Mouse (Mus musculus) left cerebral cortex, adult 9 months (tissue): ENCODE measurements around the gene Evl.
"Not testable (repeated sequence)": the region's sequence is repeated elsewhere in the genome, so short reads cannot be mapped to it uniquely, and the experiment has no call there.

ENCODE experiments used
- DNase-seq, 2 experiments: peaks; one replicate each; pipeline ENCODE4 v3.0.0; 2022; ENCODE audit warnings: low spot score in 2 of 2

The Evl gene

DNA sequence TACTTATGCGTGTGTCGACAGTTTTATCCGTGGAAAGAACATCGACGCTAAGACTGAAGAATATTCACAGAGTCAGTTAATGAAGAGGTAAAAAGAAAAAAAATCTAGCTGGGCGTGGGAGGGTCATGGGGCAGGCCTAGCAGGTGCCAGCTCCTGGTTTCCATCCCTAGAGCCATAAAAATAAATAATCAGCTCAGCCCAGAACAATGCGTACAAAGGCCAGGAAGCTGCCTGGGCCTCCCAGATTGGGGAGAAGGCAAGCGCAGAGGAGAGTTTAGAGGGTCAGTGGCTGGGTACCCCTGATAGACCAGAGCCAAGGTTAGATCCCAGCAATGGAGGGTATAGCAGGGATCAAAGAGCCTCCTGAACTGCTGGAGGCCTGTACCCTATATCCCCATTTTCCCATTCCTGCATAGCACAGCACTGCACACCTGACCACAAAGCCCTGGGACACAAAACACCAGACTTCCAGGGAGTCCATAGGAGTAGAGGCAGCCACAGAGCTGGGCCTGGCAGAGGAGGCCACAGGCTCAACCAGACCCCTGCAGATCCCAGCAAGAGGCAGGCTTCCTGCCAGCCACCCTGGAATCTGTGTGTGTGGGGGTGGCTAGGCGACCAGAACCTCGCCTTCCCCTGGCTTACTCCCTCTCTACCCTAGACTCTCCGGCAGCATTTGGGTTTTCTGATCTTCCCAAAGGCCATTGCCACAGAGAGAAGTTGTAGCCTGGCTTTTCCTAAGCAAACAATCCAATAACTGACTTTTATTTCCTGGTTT, 144.4 kb downstream of the Evl start:
- no peak for DNase-seq

DNA sequence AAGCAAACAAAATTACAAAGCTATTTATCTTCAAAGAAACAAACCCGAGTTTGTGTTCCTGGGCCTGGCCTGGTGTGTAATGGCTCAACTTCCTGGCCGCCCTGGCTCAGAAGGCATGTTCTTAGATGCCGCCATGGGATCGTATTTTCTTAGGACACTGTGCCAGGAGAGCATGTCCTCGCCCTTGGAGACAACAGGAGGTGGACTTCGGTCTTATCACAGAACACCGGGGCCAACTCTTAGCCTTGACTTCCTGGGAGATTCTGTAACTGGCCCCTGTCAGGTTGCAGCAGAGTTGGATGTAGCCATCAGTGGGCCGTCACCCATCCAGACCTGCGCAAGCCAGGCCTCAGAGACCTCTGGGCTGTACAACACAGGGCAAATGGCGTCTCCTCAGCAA, 145.1 kb downstream of the Evl start:
- DNase-seq = no peak

DNA sequence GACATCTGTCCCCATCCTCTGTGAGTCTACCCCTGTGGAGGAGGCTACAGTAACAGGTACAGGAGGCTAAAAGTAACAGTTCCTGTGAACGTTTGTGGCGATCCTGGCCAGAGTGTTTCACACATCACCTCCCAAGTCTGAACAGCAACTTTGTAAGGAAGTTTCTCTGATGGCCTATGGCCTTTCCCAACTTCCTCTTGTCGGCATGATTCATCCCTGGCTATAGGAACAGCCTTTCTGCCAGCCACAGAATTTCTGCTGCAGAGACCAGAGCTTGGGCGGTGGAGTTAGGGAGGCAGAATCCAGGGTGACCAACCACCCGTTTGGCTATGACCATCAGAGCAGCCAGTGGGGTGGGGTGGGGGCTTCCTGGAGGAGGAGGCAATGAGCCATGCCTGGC, 145.5 kb downstream of the Evl start:
- DNase-seq = no peak

DNA sequence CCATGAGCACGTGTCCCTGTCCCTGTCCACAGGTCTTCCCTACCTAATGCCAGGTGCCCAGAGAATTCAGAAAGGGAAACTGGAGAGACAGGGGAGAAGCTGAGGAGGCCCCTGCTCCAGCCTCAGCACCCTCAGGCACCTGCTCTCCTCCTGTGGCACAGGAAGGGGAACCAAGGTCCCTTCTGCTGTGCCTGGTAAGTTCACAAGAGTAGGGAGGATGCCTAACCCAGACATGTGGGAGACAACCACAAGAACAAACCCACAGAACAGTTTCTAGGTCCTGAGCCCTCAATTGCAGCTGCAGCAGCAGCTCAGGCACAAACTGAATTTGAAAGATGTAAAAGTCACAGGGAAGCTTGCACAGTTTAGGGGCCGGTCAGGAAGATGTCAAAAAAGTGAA, 146.7 kb downstream of the Evl start:
- no peak for DNase-seq

DNA sequence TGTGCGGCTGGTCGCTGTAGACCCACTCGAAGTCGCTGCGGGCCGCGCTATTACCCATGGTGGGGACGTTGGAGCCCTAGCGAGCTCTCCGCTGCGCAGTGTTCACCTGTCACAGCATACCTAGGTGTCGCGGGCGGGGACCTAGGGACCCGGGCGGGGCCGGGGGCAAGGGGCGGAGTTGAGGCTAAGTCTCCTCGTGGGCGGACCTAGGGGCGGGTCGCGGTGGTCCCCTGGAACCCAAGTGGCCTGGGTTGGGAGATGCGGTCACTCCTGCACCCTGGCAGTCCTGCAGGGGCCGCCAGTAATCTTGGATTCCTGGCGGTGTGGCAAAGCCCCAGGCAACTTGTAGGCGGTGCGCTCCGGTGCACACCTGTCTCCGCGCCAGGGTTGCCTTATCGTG, 147.7 kb downstream of the Evl start, which contains the start of gene Degs2:
Gene Degs2 (minus strand): TSS at position 131 of the 400 bp plus-strand sequence.
- no peak for DNase-seq

DNA sequence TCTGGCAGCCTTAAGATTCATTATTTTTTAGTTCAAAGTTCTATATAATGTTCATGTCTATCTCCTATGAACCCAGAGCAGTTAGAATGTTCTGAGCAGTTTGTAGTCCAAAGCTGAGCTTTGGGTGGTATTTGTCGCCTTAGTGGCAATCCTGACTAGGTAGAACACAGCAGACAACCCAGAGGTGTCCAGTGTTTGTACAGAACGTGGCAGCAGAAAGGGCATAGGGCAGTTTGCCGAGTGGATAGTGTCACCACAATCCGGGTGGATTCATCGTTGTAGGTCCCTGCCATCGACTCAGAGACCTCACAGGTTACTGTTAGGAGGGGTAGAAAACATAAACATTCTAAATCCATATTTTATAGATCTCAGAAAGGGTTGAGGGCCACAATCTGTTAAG, 151.0 kb downstream of the Evl start:
- DNase-seq = no peak

DNA sequence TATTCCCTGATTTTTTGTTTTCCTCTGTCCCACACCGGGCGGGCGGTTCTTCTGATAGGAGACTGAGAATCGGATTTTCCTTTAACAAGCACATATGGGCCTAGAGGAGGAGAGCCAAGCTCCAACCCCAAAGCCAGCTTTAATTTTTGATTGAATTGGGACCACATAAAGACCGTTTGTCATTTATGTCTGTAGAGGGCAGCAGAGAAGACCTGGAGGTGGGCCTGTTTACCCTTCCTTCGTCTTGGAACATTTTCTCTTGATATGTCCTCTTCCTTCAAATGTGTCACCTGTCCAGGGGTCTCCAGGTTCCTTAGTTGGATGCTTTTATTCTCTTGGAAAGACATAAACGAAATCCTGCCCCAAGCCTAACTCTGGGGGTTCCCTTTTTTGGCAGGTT, 151.6 kb downstream of the Evl start:
- DNase-seq = no peak

DNA sequence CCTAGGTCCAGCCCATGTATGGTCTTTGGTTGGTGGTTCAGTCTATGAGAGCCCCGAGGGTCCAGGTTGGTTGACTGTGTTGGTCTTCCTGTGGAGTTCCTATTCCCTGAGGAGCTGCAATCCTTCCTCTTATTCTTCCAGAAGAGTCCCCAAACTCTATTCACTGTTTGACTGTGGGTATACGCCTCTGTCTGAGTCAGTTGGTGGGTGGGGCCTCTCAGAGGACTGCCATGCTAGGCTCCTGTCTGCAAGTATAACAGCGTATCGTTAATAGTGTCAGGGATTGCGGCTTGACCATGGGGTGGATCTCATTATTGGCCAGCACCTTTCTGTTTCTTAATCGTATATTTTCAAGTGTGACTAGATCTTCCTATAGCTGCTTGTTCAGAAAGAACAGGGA, 154.9 kb downstream of the Evl start:
- no peak for DNase-seq

DNA sequence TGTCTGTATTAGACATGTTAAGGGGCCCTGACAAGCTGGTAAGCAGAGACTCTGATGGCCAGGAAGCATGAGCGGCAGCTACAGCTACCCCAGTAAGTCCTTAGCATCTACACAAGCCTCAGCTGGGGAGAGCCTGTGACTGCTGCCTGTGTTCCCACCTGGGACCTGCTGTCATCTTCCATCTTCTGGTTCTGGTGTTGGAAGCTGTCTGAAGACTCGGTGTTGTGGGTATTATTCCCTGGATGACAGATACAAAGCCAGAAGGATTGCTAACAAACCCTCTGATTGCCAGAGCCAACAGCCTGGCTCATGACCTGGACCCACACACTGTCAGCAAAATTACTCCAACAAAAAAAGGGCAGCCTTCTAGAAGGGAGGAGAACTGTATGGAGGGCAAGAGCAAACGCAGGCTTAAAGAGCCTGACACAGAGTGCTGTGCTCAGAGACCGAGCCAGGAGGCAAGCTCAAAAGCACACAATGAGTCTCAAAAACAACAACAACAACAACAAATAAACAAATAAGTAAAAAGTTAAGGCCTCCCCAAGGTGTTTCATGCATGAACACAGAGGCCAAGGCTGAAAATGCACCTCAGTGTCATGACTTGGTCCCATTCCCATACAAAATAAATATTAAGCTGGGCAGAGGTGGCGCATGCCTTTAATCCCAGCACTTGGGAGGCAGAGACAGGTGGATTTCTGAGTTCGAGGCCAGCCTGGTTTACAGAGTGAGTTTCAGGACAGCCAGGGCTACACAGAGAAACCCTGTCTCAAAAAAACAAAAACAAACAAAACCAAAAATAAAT, 155.6 kb downstream of the Evl start:
- DNase-seq = no peak

DNA sequence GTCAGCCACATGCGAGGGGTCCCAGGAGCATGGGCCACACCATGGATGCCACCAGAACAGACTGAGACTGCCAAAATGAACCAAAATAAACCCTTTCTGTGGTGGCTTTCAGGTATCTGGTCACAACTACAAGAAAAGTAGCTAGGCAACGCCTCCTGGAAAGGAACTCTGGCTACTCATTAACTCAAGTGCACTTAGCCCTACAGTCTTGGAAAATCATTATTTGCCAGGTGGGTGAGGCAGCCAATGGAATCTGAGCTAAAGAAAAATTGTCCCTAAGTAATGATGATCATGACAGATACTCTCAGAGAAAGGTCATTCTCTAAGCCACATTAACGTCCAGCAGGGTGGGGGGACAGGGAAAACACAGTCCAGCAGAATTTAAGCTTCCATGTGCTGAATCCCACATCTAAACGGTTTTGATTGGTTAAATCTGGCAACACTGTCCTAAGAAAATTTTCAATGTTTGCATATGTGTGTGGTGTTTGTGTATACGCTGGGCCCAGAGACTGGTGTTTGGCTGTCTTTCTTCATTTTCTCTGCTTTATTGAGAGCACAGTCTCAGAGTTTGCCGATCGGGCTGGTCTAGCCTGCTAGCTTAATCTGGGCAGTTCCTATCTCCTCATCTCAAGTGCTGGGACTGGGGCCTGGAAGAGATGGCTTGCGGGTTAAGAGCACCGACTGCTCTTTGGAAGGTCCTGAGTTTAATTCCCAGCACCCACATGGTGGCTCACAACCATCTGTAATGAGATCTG, 156.5 kb downstream of the Evl start:
- DNase-seq = no peak

DNA sequence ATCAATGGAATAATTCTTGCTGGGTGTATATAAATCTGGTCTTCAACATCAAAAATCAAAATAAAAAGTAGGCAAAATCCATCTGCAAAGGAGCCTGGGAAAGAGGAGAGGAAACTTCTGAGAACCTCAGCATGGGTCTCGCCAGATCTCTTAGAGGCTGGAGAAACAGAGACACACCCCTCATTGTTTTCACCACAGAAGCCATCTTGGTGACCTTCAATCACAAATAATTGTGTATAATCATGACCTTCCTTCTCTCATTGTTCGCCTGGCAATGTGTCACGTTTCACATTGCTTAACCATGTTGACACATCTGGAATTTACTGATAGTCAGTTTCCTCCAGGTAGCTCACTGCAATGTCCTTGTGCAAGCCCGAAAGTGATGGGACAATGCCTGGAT, 158.0 kb downstream of the Evl start:
- no peak for DNase-seq

DNA sequence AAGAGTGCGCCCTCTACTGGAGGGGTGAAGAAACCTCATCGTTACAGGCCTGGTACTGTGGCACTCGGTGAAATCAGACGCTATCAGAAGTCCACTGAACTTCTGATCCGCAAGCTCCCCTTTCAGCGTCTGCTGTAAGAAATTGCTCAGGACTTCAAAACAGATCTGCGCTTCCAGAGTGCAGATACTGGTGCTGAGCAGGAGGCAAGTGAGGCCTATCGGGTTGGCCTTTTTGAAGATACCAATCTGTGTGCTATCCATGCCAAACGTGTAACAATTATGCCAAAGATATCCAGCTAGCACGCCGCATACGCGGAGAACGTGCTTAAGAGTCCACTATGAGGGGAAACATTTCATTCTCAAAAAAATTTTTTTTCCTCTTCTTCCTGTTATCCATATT, 159.5 kb downstream of the Evl start:
- DNase-seq = not testable (repeated sequence)

DNA sequence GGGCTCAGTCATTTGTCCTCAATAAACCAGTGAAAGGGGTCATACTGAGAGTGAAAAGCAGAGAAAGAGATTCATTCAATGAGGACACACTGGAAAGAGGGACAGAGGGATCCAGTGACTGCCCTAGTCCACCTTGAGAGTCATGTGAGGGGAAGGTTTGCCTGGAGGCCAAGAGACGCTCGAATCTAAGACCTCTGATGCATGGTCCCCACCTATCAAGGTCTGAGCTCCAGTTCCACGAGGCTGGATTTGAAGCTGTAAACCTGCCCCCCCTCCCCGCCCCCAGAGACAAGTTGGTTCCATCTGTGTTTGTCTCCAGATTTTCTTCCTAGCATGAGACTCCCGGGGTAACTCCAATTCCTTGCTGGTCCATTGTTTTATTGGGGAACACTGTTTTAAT, 161.3 kb downstream of the Evl start:
- no peak for DNase-seq

DNA sequence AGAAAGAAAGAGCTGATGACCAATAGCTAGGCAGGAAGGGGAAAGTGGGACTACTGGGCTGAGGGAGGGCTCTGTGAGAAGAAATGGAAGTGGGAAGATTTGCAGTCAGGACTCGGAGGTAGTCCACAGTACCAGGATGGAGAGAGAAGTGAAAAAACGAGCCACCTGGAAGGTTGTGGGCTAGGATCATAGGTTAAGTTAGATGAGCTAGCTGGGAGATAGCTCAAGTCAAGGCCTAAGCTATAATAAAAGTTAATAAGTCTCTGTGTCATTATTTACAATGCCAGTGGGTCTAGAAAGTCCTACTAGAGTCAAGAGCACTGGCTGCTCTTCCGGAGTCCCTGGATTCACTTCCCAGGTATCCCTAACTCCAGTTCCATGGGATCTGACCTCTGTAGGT, 164.0 kb downstream of the Evl start:
- no peak for DNase-seq

DNA sequence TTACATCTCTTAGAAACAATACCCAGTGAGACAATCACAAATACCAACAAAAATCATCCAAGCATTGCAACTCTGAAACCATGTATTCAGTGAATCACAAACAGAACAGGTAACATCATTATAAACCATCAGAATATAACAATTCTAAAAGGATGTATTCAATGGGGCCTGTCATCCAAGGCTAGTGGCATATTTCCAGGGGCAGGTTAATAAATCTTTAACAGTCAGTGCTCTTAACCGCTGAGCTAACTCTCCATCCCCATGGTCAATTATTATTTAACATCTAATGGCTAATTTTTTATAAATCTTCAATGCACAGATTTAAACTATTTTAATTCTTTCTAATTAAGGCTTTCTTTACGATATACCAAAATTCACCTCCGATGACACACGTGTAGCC, 167.9 kb downstream of the Evl start:
- DNase-seq = no peak

DNA sequence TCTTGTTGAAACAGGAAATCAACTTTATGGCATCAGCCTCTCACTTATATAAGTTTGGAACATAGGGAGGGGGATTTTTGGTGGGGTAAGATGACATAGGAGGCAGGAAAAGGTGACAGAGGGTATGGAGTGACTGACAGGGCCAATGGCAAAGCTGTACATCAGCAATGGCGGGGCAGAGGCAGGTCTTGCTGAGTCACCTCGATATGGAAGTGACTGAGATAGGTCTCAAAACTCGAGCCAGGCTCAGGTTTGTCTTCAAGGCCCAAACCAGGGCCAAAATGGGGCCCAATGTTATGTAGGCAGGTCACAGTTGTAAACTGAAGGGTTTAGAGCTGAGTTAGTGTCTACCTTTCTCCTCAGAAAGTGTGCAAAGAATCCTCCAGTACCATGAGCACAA, 169.3 kb downstream of the Evl start:
- no peak for DNase-seq

DNA sequence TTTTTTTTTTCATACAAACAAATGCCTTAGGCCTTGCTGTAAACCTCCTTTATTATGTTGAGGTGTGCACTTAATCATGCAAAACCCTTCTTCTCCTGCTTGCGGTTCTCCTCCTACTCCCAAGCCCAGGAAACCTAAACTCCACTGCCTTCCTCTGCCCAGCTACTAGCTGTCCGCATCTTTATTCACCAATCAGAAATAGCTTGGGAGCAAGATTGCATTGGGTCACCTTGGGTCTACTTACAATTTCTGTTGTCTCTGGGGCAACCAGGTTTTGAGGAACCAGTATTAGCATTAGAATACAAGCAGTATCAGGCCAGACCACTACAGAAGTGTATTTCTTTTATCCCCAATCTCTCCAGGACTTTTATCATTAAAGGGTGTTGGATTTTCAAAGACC, 179.9 kb downstream of the Evl start:
- DNase-seq = no peak

DNA sequence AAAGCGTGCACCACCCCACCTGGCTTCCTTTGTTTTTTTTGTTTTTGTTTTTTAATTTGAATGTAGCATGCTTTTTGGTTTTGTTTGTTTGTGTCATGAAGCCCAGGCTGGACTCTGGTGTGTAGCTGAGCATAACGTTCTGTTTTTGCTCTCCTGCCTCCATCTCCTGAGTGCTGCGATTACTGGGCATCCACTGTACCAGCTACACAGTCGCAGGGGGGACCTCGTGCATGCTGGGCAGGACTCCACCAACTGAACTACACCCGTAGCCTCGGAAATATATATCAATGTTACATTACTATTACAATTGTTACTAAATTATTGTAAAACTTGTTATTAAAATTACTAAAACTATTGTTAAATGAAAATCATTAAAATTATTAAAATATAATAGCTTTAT, 183.3 kb downstream of the Evl start:
- DNase-seq = no peak
